Mouse (Mus musculus) lung, postnatal 0 days (tissue): ENCODE results near the gene Mast4.
A peak's percentile ranks its signal among the peaks of the same experiment; 100 is the strongest.

Experiments used
- CTCF ChIP-seq: IDR thresholded peaks from 2 replicates; pipeline ENCODE4 v1.5.1; 2016; ENCODE audit warnings: antibody characterized with exemption, mild to moderate bottlenecking
- EP300 ChIP-seq: IDR thresholded peaks from 2 replicates; pipeline ENCODE4 v1.6.1; 2016; ENCODE audit warnings: antibody characterized with exemption, mild to moderate bottlenecking, control low read depth

DNA sequence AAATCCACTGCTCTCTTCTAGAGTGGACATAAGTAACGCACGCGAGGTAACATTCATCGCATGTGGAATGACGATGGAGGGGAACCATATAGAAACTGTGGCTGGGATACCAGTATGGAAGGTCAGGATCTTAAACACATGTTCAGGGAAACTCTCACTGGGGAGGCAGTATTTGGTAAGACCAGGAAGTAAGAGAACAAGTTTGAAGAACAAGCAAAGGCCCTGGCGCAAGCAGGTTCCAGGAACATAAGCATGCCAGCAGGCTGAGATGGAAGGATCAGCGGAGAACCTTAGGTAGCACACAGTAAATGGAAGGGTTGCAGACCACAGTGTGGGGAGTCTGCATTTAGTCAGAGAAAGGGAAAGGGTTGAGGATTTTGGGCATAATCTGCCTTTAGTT is 473.6 kb downstream of the Mast4 start:
- TF ChIP-seq CTCF, result no peak
- peak; percentile 10; the same call in 1 of the 2 replicates for TF ChIP-seq EP300
